Mouse (Mus musculus) right cerebral cortex, postnatal 25 days (tissue): ENCODE results near the gene Gm21366.
"Not testable (repeated sequence)": the region's sequence is repeated elsewhere in the genome, so short reads cannot be mapped to it uniquely, and the experiment has no call there.

ENCODE experiments used
- DNase-seq: peaks from one replicate; pipeline ENCODE4 v3.0.0; 2022

The Gm21366 gene

GRCm38 (mm10) chrY:22861156-22861555, at the start of gene Gm21366:
Gene Gm21366, minus strand, starts transcription at chrY:22861256.
- DNase-seq, result not testable (repeated sequence)
